Mouse (Mus musculus): ENCODE measurements around the gene Tnfrsf1b. TPM values are rescaled to one million over a fixed set of nuclear protein-coding genes. Genes with fewer than 3 reads are reported as not detected.

The Tnfrsf1b gene
- total RNA-seq, 2 experiments from 2014 or later: 5.3 to 7.2 TPM

GRCm38 (mm10) chr4:145222064-145222463, 24.6 kb downstream of the Tnfrsf1b start:
- no peak for DNase-seq
- intact Hi-C loops (cut with DNase I): no loop called here

GRCm38 (mm10) chr4:145221379-145221778, 25.3 kb downstream of the Tnfrsf1b start:
- intact Hi-C loops (cut with DNase I): no loop called here

GRCm38 (mm10) chr4:145220001-145220400, 26.7 kb downstream of the Tnfrsf1b start:
- intact Hi-C loops (cut with DNase I): no loop called here
- no peak for DNase-seq

More at GRCm38 (mm10) chr4:145221379-145221778, 25.3 kb downstream of the Tnfrsf1b start:
- no peak for DNase-seq

DNA sequence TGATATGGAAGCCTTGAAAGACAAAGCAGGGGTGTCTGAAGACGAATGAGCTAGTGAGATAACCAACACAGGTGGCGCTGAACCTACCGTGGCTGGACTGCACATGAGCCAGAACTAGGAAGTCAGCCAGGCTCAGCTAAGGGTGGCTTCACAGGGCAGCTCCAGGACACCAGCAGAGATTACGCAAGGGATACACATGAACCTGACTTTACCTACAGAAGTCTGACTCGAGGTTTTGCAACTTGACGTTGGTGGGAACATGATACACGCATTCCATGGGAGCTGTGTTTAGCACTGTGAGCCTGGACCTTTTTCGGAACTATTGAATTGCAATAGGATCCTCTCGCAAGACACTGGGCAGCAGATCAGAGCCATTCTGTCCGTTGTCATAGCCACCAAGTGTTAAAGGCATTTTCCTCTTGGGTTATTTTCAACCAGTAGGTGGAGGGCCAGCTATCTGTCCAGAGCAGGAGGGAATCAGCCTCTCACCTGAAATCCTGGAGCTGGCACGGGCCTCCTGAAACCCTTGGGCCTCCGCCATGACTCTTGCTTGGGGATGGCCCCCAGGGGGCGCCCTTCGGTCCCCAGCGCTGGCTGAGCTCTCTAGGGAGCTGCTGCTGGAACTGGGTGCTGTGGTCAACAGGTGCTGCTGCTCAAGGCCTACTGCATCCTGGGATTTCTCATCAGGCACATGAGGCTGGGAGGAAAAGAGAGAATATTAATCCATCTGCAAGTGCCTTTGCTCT, 27.3 kb downstream of the Tnfrsf1b start:
- intact Hi-C loops (cut with DNase I): no loop called here
- no peak for DNase-seq

GRCm38 (mm10) chr4:145217837-145218236, 28.8 kb downstream of the Tnfrsf1b start:
- intact Hi-C loops (cut with DNase I): no loop called here

DNA sequence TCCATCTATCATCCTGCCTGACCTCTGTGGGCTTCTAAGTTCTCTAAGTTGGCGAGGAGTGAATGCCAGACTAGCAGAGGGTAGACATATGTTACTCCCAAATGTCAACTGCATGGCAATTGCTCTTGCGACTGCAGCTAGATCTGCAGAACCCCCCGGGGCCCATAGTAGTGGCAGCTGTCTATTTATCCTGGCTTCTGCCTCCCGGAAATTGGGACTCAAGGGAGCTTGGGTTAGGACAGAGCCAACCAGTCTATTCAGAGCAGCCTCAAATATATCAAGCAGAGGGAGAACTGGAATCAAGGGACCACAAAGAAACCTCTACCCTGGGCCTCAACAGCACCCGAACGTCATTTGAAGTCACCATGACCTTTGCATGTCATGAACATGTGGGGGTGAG, 29.6 kb downstream of the Tnfrsf1b start:
- intact Hi-C loops (cut with DNase I): no loop called here
- no peak for DNase-seq

More at GRCm38 (mm10) chr4:145217837-145218236, 28.8 kb downstream of the Tnfrsf1b start:
- no peak for DNase-seq

- DNase-seq: no peak
- intact Hi-C loops (cut with DNase I): loop anchor here (2.0 kb wide), 1 partner anchor 31 kb away; the partner anchor contains the start of gene Tnfrsf1b
These were observed 31.3 kb downstream of the Tnfrsf1b start for GRCm38 (mm10) chr4:145215396-145215795.

- intact Hi-C loops (cut with DNase I): loop anchor here (1.0 to 2.0 kb wide), 2 partner anchors 32 to 72 kb away; partner anchors contain the start of gene Tnfrsf1b
- DNase-seq: no peak
These were observed 31.9 kb downstream of the Tnfrsf1b start for GRCm38 (mm10) chr4:145214786-145215174.

GRCm38 (mm10) chr4:145213999-145214785, 32.5 kb downstream of the Tnfrsf1b start:
- intact Hi-C loops (cut with DNase I): loop anchor here (1.0 to 2.0 kb wide), 2 partner anchors 33 to 72 kb away; partner anchors contain the start of gene Tnfrsf1b
- peak; percentile 95 to 97 for DNase-seq

DNA sequence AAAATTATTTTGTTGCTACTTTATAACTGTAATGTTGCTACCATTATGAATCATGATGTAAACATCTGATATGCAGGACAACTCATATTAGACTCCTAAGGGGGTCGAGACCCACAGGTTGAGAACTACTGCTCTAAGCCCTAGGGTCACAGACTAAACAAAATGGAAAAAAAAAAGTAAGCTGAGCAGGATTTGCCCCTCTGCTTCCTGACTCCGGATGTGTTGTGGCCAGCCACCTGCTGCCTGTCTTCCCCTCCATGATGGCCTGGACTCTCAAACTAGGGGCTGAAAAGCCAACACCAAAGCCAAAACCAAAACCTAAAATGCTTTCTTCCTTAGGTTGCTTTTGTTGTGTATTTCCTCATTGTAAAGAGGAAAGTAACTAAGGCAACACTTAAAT, 35.6 kb downstream of the Tnfrsf1b start:
- no peak for DNase-seq
- intact Hi-C loops (cut with DNase I): no loop called here

DNA sequence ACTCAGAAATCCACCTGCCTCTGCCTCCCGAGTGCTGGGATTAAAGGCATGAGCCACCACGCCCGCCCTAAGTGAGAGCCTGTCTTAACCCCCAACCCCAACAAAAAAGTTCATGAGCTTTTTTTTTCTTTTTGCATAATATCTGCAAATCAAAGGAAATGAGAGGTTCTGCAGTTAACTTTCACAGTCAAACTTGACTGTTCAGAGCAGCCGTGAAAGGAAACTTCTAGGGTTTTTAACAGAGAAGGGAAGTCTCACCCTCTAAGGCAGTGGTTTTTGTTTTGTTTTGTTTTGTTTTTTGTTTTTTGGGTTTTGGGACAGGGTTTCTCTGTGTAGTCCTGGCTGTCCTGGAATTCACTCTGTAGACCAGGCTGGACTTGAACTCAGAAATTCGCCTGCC, 36.1 kb downstream of the Tnfrsf1b start:
- intact Hi-C loops (cut with DNase I): no loop called here
- no peak for DNase-seq

DNA sequence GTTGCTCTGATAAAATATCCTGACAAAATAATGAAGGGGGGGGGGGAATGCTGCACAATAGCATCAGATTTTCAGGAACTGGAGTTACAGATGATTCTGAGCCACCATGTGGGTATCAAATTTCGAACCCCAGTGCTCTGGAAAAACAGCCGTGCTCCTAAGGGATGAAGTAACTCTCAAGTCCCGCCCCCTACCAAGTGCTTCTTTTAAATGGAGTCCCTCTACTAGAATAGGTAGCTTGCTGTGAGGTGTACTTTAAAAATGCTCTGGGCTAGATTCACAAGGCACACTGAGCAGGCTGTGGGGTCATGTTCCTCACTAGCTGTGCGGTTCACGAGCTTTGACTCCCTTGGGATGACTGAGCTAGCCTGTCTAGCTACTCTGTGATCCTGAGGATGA, 37.0 kb downstream of the Tnfrsf1b start:
- intact Hi-C loops (cut with DNase I): no loop called here
- no peak for DNase-seq

GRCm38 (mm10) chr4:145209076-145209689, 37.5 kb downstream of the Tnfrsf1b start:
- intact Hi-C loops (cut with DNase I): no loop called here
- DNase-seq: no peak

- intact Hi-C loops (cut with DNase I): no loop called here
- DNase-seq: no peak
These were observed 38.8 kb downstream of the Tnfrsf1b start for GRCm38 (mm10) chr4:145207718-145208371.

- intact Hi-C loops (cut with DNase I): no loop called here
These were observed 41.9 kb downstream of the Tnfrsf1b start for GRCm38 (mm10) chr4:145204779-145205178.

DNA sequence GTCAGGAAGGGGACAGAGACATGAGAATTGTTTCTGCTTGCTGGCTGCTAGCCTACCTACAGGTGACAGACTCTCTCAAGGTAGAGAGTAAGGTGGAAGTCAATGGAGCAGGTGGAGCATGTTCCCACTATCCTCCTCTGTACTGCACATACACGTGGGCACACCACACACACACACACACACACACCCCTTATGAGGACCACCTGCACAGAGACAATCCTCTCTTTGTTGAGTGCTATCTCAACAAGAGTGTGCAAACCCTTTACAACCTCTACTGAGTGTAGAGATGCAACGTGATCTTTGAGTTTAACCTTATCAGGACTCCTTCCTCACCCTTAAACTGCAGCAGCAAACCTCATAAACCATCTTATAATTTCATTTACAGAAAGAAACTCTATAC, 43.4 kb downstream of the Tnfrsf1b start:
- intact Hi-C loops (cut with DNase I): no loop called here
- DNase-seq: no peak

More at GRCm38 (mm10) chr4:145204779-145205178, 41.9 kb downstream of the Tnfrsf1b start:
- no peak for DNase-seq

GRCm38 (mm10) chr4:145201424-145201823, 45.2 kb downstream of the Tnfrsf1b start:
- no peak for DNase-seq
- intact Hi-C loops (cut with DNase I): no loop called here

- peak; percentile 48 to 53 for DNase-seq
- intact Hi-C loops (cut with DNase I): loop anchor here (5.0 kb wide), 2 partner anchors 87 to 308 kb away; partner anchors contain the start of gene Dhrs3
These were observed 46.5 kb downstream of the Tnfrsf1b start for GRCm38 (mm10) chr4:145199982-145200699.

- no peak for DNase-seq
- intact Hi-C loops (cut with DNase I): loop anchor here (5.0 kb wide), 2 partner anchors 91 to 304 kb away; partner anchors contain the start of gene Dhrs3
These were observed 50.1 kb downstream of the Tnfrsf1b start for GRCm38 (mm10) chr4:145196586-145196985.

- intact Hi-C loops (cut with DNase I): loop anchor here (5.0 kb wide), 2 partner anchors 92 to 303 kb away; partner anchors contain the start of gene Dhrs3
- DNase-seq: no peak
These were observed 51.5 kb downstream of the Tnfrsf1b start for GRCm38 (mm10) chr4:145195172-145195571.
